Mouse (Mus musculus) heart, embryonic 16.5 days (tissue): ENCODE results near the gene Spryd7. TPM values are rescaled to one million over a fixed set of nuclear protein-coding genes. Genes with fewer than 3 reads are reported as not detected.
"Not testable (repeated sequence)": the region's sequence is repeated elsewhere in the genome, so short reads cannot be mapped to it uniquely, and the experiment has no call there.

Experiments used
- ATAC-seq: fragments of 200-750 bp; cut with Nextera tagmentation; replicated peaks from 2 replicates; pipeline ENCODE4 v1.8.0; 2017; ENCODE audit warnings: moderate number of reproducible peaks; ENCODE audit not compliant: insufficient read depth, low FRiP score; ENCODE audit errors: extremely low read depth
- H3K27ac ChIP-seq: fragments of 300-500 bp; sonication (generic); 2 replicates; pipeline ENCODE4 v1.5.1; 2014; ENCODE audit warnings: mild to moderate bottlenecking, low read length, control low read depth, moderate library complexity
- H3K27me3 ChIP-seq: fragments of 300-500 bp; sonication (generic); 2 replicates; pipeline ENCODE4 v1.6.1; 2014; ENCODE audit warnings: low read length, mixed read lengths; ENCODE audit not compliant: control insufficient read depth, insufficient read depth
- H3K36me3 ChIP-seq: fragments of 300-500 bp; sonication (generic); 2 replicates; pipeline ENCODE4 v1.6.1; 2014; ENCODE audit not compliant: control insufficient read depth, insufficient read depth
- H3K4me1 ChIP-seq: fragments of 300-500 bp; sonication (generic); 2 replicates; pipeline ENCODE4 v1.6.1; 2014; ENCODE audit warnings: low read length, mixed read lengths; ENCODE audit not compliant: control insufficient read depth, insufficient read depth
- H3K4me2 ChIP-seq: fragments of 300-500 bp; sonication (generic); 2 replicates; pipeline ENCODE4 v1.6.1; 2014; ENCODE audit warnings: low read depth, mild to moderate bottlenecking, control low read depth, low read length
- H3K4me3 ChIP-seq: fragments of 300-500 bp; sonication (generic); 2 replicates; pipeline ENCODE4 v1.5.1; 2014; ENCODE audit warnings: mild to moderate bottlenecking, control low read depth, low read length
- H3K9ac ChIP-seq: fragments of 300-500 bp; sonication (generic); 2 replicates; pipeline ENCODE4 v1.6.1; 2014; ENCODE audit warnings: low read length, control low read depth
- H3K9me3 ChIP-seq: fragments of 300-500 bp; sonication (generic); replicated peaks from 2 replicates; pipeline ENCODE4 v1.6.1; 2016; ENCODE audit warnings: low read length; ENCODE audit not compliant: control insufficient read depth
- WGBS: fragments of 180-500 bp; shearing (Covaris S2); extraction: QIAGEN DNeasy Blood & Tissue Kit; methylation state at CpG from one replicate; pipeline ENCODE4 v1.1.7; 2014; 5-methylcytosine and 5-hydroxymethylcytosine counted together
- polyA plus RNA-seq: library from polyadenylated mRNA; unstranded; fragments of >200 nt; fragmentation: Nextera tagmentation; extraction: Ambion mirVana; gene quantifications from 2 replicates; pipeline ENCODE4 v1.2.1, GENCODE M21; 2015

The Spryd7 gene
- polyA plus RNA-seq, 1 experiment from 2014 or later, result 29.6 TPM

GRCm38 (mm10) chr14:61555931-61556288 lies 776 bp downstream of the Spryd7 start:
- Histone ChIP-seq H3K9ac (peak overlapping the region; percentile 85), H3K4me2 (peak overlapping the region; percentile 97), H3K4me1 (peaks cover 2% of the 10 kb centered on the region; the same call in 1 of the 2 replicates), H3K27ac (peak overlapping the region; percentile 89), H3K4me3 (peak overlapping the region; percentile 87), H3K36me3 (no peaks in the 10 kb centered on the region), H3K9me3 (no peaks in the 10 kb centered on the region), H3K27me3 (no peaks in the 10 kb centered on the region)
- 3% methylated on average over 6 of the region's 6 CpGs for WGBS
- no peak for ATAC-seq

GRCm38 (mm10) chr14:61548614-61549013 lies 8.1 kb downstream of the Spryd7 start:
- no peaks in the 10 kb centered on the region for H3K27me3 ChIP-seq
- no peaks in the 10 kb centered on the region for H3K9me3 ChIP-seq
- no peak overlapping the region for H3K27ac ChIP-seq
- WGBS, result 78% methylated on average over 1 of the region's 1 CpGs
- ATAC-seq, result no peak
- no peak overlapping the region for H3K9ac ChIP-seq
- H3K4me1 ChIP-seq, result no peaks in the 10 kb centered on the region
- no peaks in the 10 kb centered on the region for H3K36me3 ChIP-seq
- H3K4me3 ChIP-seq, result no peak overlapping the region
- no peak overlapping the region for H3K4me2 ChIP-seq

GRCm38 (mm10) chr14:61537772-61538171 lies 18.9 kb downstream of the Spryd7 start:
- WGBS, result 87% methylated on average over 7 of the region's 11 CpGs
- H3K4me1 ChIP-seq, H3K27me3 ChIP-seq, H3K9me3 ChIP-seq, H3K9ac ChIP-seq, H3K4me3 ChIP-seq, H3K4me2 ChIP-seq, H3K27ac ChIP-seq, ATAC-seq: not testable (repeated sequence)
- peaks cover 11% of the 10 kb centered on the region for H3K36me3 ChIP-seq

- H3K27ac ChIP-seq, result no peak overlapping the region
- no peak for ATAC-seq
- H3K36me3 ChIP-seq, result peaks cover 11% of the 10 kb centered on the region
- H3K9me3 ChIP-seq, result no peaks in the 10 kb centered on the region
- H3K4me2 ChIP-seq, result no peak overlapping the region
- WGBS, result 79% methylated on average over 5 of the region's 5 CpGs
- H3K4me1 ChIP-seq, result no peaks in the 10 kb centered on the region
- no peak overlapping the region for H3K4me3 ChIP-seq
- no peak overlapping the region for H3K9ac ChIP-seq
- H3K27me3 ChIP-seq, result no peaks in the 10 kb centered on the region
These were observed 19.9 kb downstream of the Spryd7 start for GRCm38 (mm10) chr14:61536631-61537264.

- ATAC-seq, result no peak
- 84% methylated on average over 3 of the region's 3 CpGs for WGBS
- Histone ChIP-seq H3K4me3 (no peak overlapping the region), H3K4me2 (no peak overlapping the region), H3K9ac (no peak overlapping the region), H3K4me1 (peaks cover 6% of the 10 kb centered on the region), H3K27me3 (no peaks in the 10 kb centered on the region), H3K27ac (no peak overlapping the region), H3K36me3 (peaks cover 11% of the 10 kb centered on the region), H3K9me3 (no peaks in the 10 kb centered on the region)
These were observed 20.9 kb downstream of the Spryd7 start for GRCm38 (mm10) chr14:61535811-61536210.

GRCm38 (mm10) chr14:61530966-61531365 lies 25.7 kb downstream of the Spryd7 start:
- Histone ChIP-seq H3K4me1 (peaks cover 6% of the 10 kb centered on the region), H3K27ac (no peak overlapping the region), H3K9me3 (no peaks in the 10 kb centered on the region), H3K9ac (no peak overlapping the region), H3K36me3 (peaks cover 7% of the 10 kb centered on the region), H3K27me3 (no peaks in the 10 kb centered on the region), H3K4me2 (no peak overlapping the region), H3K4me3 (no peak overlapping the region)
- ATAC-seq, result peak; percentile 52

GRCm38 (mm10) chr14:61530396-61530795 lies 26.3 kb downstream of the Spryd7 start:
- peaks cover 3% of the 10 kb centered on the region for H3K36me3 ChIP-seq
- no peak for ATAC-seq
- no peak overlapping the region for H3K4me2 ChIP-seq
- WGBS, result 84% methylated on average over 2 of the region's 2 CpGs
- peaks cover 6% of the 10 kb centered on the region for H3K4me1 ChIP-seq
- no peaks in the 10 kb centered on the region for H3K27me3 ChIP-seq
- no peak overlapping the region for H3K4me3 ChIP-seq
- no peak overlapping the region for H3K27ac ChIP-seq
- no peaks in the 10 kb centered on the region for H3K9me3 ChIP-seq
- no peak overlapping the region for H3K9ac ChIP-seq

GRCm38 (mm10) chr14:61529533-61529932 lies 27.2 kb downstream of the Spryd7 start:
- WGBS, result 81% methylated on average over 7 of the region's 7 CpGs

GRCm38 (mm10) chr14:61526006-61526405 lies 30.7 kb downstream of the Spryd7 start:
- no peak overlapping the region for H3K9ac ChIP-seq
- H3K4me1 ChIP-seq, result peaks cover 1% of the 10 kb centered on the region; the same call in 1 of the 2 replicates
- H3K27ac ChIP-seq, result no peak overlapping the region
- 87% methylated on average over 2 of the region's 2 CpGs for WGBS
- H3K27me3 ChIP-seq, result no peaks in the 10 kb centered on the region
- H3K4me2 ChIP-seq, result no peak overlapping the region
- no peak overlapping the region for H3K4me3 ChIP-seq
- no peaks in the 10 kb centered on the region for H3K36me3 ChIP-seq
- no peaks in the 10 kb centered on the region for H3K9me3 ChIP-seq
- no peak for ATAC-seq

More at GRCm38 (mm10) chr14:61529533-61529932, 27.2 kb downstream of the Spryd7 start:
- Histone ChIP-seq H3K4me1 (peaks cover 6% of the 10 kb centered on the region), H3K9me3 (no peaks in the 10 kb centered on the region), H3K27me3 (no peaks in the 10 kb centered on the region), H3K4me3 (no peak overlapping the region), H3K36me3 (no peaks in the 10 kb centered on the region), H3K27ac (no peak overlapping the region), H3K9ac (no peak overlapping the region), H3K4me2 (no peak overlapping the region)
- ATAC-seq, result no peak
